Mouse (Mus musculus): ENCODE measurements around the gene Tpo.

GRCm38 (mm10) chr12:30179623-30180022 is 47.2 kb upstream of the Tpo start:
- TF ChIP-seq CTCF (IDR thresholded peaks at IDR 0.05 in 2 of 3, conservative IDR thresholded peaks at IDR 0.05 in 1 of 3; ENCODE audit: control insufficient read depth in 1 of 3, insufficient read depth in 1 of 3, low read depth in 2 of 3, low read length in 3 of 3, poor library complexity in 1 of 3, severe bottlenecking in 1 of 3) (no peak), EP300 (IDR thresholded peaks at IDR 0.05; ENCODE audit: low read depth in 1 of 2, low read length in 2 of 2) (no peak)
